Mouse (Mus musculus) G1E (cell line): ENCODE data around the gene Myom3.

ENCODE experiments used
- CTCF ChIP-seq: IDR thresholded peaks from 2 replicates; pipeline ENCODE4 v1.5.1; 2012; ENCODE audit warnings: low read depth, low read length, inconsistent platforms, mixed read lengths
- GATA1 ChIP-seq: IDR thresholded peaks from 2 replicates; pipeline ENCODE4 v1.6.1; 2012; ENCODE audit warnings: borderline replicate concordance, low read length, inconsistent platforms, mixed read lengths
- POLR2AphosphoS5 ChIP-seq: IDR thresholded peaks from 2 replicates; pipeline ENCODE4 v1.6.1; 2012; ENCODE audit warnings: low read depth, low read length, inconsistent platforms; ENCODE audit not compliant: insufficient replicate concordance
- TAL1 ChIP-seq: conservative IDR thresholded peaks from 2 replicates; pipeline ENCODE4 v1.6.1; 2012; ENCODE audit warnings: low read depth, low read length, inconsistent platforms, mixed read lengths

GRCm38 (mm10) chr4:135759356-135759976 lies at the start of gene Myom3:
- TF ChIP-seq CTCF, result no peak
- TF ChIP-seq GATA1, result no peak
- TF ChIP-seq POLR2AphosphoS5, result no peak
- no peak for TF ChIP-seq TAL1
